Mouse (Mus musculus): ENCODE measurements around the gene Iqgap2. TPM values are rescaled to one million over a fixed set of nuclear protein-coding genes. Genes with fewer than 3 reads are reported as not detected.

Gene Iqgap2
- total RNA-seq, 1 experiment from 2014 or later = 33.4 TPM

DNA sequence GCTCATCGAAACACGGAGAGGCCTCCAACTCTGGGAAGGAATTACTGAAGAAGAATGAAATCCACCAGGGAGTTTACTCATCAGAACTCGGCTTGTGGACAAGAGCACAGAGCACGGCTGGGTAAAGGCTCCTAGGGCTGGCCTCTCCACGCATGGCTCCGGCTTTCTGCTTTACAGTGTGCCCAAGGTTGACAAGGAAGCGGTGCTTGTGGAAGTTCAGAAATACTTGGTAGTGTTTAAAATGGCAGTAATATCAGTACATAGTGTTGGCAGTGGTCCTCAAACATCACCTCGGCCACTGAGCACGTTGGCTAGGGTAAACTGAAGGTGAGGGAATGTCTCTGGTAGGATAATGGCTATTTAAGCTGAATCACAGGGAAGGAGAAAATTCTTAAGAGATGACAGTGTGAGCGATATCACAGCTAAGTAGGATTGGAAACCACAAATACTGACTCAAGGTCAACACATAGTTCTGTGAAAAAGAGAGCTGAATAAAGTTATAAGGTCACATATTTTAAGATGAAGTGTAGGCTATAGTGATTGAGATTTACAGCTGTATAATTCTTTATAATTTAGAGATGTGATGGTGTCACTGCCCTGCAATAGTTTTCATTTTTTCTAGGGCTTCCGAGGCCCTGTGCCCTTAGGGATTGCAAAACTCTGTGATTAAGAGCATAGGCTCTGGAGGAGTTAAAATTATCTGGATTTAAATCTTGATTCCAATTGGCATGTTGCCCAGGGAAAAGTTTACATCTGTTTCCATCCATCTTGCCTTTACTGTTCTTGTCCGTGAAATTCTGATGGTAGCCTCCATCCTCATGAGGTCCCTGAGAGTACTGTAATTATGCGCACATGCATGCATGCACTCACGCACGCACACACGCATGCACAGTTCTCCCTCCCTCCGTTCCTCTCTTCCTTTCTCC is 250.4 kb downstream of the Iqgap2 start:
- ATAC-seq (ENCODE audit: extremely low read depth, insufficient number of reproducible peaks, low FRiP score, poor library complexity, severe bottlenecking) = no peak

DNA sequence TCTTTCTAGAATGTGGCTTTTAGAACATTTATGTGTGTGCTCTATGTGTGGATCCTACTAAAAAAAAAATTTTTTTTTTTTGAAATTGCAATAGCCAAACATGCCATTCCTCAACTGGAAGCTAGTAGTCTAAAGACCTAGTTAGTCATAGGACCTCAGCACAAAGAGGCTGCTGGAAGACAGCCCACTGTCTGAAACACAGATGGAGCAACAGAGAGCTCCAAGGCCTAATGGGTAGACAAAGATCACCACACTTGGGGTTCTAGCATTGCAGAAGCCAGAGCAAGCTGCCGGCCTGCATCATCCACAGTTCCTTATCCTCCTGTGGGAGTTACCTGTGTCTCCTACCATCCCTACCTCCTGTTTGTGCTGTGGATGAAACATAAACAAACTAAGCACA is 251.3 kb downstream of the Iqgap2 start:
- ATAC-seq (ENCODE audit: extremely low read depth, insufficient number of reproducible peaks, low FRiP score, poor library complexity, severe bottlenecking) = no peak

DNA sequence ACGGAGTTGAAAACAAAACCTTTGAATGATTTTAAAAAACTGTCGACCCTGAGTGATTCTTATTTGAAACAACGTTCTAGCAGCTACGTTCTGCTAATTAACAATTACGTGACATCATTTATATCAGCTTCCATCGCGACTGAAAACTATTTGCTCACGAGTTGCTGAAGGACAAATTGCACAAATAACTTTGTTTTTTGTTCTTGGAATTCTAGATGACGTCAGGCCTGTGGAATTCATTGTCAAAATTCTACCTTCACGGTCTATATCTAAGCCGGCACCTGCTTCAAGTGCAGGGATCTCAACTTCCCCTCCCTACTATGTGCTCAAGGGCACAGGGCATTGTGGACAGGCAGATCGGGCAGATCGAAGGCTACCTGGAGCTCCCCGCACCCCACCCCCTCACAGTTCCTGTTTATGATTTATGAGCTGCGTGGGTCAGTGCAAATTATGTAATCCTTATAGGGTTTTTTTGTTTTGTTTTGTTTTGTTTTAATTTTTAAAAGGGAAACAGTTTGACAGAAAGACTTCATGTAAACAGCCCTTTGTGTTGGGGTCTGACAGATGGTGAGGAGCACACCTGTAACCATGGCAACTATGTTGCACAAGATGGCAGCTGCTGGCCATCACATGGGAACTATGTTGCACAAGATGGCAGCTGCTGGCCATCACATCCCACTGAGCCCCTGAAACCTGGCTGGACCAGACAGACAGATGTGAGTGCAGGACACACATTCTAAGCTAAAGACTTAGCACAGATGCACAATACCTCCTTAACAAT is 252.2 kb downstream of the Iqgap2 start:
- ATAC-seq (ENCODE audit: extremely low read depth, insufficient number of reproducible peaks, low FRiP score, poor library complexity, severe bottlenecking) = no peak

DNA sequence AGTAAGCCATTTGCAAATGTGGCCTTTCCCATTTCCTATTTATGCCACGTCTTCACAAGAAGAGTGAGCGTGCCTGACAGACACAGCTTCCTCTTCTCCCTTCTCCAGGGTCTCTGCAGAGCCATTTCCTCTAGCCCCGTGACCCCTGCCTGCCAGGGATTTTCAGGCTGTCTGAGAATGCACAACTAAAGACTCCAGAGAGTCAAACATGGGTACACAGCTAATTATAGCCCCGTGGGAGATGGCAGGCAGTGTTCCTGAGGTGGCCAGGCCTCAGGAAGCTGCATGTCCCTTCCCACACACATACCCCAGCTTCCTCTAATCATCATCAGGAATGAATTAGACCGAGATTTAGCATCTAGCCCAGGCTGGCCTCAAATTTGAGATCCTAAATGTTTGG is 252.8 kb downstream of the Iqgap2 start:
- ATAC-seq (ENCODE audit: extremely low read depth, insufficient number of reproducible peaks, low FRiP score, poor library complexity, severe bottlenecking) = no peak

DNA sequence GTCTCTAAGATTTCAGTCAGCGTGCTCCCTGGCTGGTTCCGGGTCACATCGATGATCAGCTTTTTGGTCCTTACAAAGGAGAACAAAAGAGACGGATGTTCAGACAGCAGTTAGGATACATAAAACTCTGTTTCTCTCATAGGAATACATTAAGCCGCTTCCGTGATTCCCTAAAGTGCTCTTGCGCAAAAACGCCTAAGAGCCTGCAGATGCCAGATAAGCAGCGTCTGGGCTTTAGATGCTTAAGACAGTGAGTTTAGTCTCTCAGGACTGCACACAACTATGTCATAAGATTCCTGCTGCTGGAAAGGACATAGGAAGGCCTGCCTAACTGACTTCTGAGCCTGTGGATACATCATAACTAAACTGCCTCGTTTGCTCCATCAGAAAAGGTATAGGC is 254.0 kb downstream of the Iqgap2 start:
- no peak for ATAC-seq (ENCODE audit: extremely low read depth, insufficient number of reproducible peaks, low FRiP score, poor library complexity, severe bottlenecking)

DNA sequence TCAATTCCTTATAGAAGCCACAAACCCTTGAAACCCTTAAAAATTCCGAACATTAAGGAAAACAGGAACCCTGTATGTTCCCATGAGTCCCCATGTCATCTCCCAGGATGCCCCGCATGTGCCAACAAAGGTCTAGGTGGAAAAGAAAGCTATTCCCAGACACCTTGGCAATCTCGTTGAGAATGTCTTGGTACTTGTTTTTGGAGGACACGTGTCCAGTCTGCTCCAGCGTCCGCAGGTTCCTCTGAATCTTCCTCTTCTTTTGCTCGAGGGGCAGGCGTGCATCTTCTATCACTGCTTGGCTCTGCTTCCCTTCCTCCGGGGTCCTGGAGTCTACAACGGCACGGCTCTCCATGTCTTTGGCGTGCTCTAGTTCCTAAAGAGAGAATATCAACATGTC is 256.4 kb downstream of the Iqgap2 start:
- no peak for ATAC-seq (ENCODE audit: extremely low read depth, insufficient number of reproducible peaks, low FRiP score, poor library complexity, severe bottlenecking)

DNA sequence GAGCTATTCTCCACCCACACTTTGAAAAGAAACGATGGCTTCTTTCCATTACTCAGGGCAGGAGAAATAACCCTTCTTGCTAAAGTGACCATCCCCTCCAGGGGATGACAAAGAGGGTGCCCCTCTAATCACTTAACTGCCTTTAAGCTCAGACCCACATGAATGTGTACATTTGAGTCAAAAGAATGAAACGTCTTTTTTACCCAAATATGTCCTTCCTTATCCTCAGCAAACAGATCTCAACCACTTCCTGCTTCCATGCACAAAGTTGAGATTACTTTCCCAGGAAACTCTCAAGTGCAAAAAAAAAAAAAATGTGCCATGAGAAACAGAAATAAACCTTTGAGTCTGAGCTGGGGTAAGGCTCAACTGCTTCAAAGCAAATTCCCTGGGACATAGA is 257.3 kb downstream of the Iqgap2 start:
- no peak for ATAC-seq (ENCODE audit: extremely low read depth, insufficient number of reproducible peaks, low FRiP score, poor library complexity, severe bottlenecking)

DNA sequence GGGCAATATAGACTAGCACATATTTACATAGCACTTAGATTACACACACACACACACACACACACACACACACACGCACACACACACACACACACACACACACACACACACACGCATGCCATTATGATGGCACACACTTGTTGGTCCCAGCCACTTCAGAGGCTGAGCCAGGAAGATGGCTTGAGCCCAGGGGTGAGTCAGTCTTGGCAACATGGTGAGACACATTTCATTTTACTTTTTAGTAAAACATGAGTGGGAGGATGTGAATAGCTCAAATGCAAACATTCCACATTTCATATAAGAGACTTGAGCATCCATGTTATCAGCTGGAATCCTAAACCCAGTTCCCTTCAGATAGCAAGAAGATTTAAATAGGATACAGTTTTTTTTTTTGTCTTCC is 258.3 kb downstream of the Iqgap2 start:
- ATAC-seq (ENCODE audit: extremely low read depth, insufficient number of reproducible peaks, low FRiP score, poor library complexity, severe bottlenecking) = no peak

DNA sequence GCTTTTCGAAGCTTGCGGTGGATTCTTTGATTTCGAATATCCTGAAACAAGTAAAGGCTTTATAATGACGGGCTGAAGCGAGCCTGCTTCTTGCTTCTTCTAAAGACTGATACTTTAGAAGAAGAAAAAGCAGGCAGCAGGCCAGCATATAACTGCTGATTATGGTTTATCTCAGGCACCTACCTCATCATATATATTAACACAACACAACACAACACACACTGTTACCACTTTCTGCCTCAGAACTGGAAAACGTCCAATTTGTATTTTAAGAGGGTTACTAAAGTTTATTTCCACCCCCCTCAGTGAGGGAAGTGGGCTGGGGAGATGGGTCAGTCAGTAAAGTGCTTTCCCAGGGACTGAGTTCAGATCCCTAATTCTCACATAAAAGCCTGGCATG is 259.6 kb downstream of the Iqgap2 start:
- no peak for ATAC-seq (ENCODE audit: extremely low read depth, insufficient number of reproducible peaks, low FRiP score, poor library complexity, severe bottlenecking)

DNA sequence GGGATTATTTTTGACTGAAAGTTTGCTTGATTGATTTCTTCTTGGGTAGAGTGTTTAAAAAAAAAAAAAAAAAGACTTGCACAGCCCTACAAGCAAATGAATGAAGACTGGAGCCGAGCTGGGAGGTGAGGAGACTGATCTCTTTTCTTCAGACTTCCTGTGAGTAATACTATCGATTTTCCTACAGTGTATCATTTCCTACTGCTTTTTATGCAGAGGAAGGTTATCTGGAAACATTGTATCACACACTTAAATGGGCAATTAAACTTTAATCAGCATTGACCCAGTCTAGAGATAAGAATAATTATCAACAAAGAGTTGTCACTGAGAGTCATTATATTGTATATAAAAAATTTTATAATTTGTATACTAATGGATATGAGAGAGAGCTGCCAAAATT is 261.0 kb downstream of the Iqgap2 start:
- no peak for ATAC-seq (ENCODE audit: extremely low read depth, insufficient number of reproducible peaks, low FRiP score, poor library complexity, severe bottlenecking)

DNA sequence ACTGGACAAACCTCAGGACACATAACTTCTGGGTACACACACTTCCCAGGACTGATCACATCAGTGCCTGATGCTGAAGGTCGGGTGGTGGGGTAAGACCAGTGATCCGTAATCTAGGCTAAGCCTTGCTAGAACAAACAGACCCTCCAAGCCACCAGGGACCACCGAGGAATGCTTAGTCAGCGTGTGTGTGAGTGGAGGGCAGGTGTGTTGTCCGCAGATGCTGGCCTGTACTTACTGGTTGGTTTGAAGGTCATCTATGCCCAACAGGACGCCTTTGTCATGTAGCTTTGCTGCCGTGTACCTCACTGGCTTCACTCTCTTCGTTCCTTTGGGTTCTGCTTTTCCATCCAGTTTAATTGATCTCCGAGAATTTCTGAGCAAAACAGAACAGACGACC is 262.0 kb downstream of the Iqgap2 start:
- no peak for ATAC-seq (ENCODE audit: extremely low read depth, insufficient number of reproducible peaks, low FRiP score, poor library complexity, severe bottlenecking)

DNA sequence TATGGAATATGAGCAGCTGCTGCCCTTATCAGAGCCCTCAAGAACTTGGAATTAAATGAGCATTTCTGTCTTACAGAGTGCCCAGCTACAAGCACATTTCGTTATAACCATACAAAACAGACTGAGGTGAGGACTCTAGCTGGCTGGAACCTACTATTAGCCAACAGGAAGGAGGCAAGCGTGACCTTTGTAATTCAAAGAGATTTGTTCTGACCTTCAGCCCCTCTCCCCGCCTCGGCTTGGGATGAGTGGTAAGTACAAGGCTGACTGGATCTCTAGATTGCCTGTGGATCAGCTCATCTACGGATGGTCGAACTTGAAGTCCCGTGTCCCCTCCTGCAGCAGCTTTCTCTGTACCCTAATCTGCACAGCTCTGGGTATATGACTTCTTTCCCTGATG is 265.0 kb downstream of the Iqgap2 start:
- no peak for ATAC-seq (ENCODE audit: extremely low read depth, insufficient number of reproducible peaks, low FRiP score, poor library complexity, severe bottlenecking)

DNA sequence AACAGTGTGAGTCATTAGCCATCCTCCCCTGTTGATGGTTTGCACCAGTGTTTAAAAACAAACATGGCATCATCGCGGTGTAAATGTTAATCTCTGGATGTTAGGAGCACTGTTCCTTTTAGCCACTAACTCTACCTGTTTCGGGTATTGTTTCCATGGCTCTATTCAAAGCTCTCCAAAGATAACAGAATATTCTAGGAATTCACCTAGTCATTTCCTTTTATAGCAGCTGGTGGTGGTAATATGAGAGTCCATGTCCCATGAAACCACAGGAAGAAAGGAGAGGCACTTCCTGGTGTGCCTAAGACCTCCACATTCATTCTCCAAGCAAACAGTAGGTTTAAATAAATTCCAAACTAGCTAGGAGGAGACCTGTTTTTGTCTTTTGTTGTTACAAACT is 268.7 kb downstream of the Iqgap2 start:
- no peak for ATAC-seq (ENCODE audit: extremely low read depth, insufficient number of reproducible peaks, low FRiP score, poor library complexity, severe bottlenecking)

DNA sequence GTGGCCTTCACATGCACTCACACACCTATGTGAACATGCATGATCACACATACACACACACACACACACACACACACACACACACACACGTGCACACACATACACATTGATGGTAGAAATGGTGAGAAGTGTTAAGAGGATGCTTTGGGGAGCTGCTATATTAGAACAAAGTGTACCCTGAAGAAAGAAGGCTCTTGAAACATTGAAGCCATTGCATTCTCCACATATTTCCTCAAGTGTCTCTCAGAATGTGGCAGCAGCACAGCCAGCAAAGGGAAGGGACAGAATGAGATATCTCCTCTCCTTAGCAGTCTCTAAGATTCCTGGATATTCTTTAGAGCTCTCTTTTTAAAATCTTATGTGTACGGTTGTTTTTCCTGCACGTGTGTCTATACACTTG is 270.2 kb downstream of the Iqgap2 start:
- ATAC-seq (ENCODE audit: extremely low read depth, insufficient number of reproducible peaks, low FRiP score, poor library complexity, severe bottlenecking) = no peak

DNA sequence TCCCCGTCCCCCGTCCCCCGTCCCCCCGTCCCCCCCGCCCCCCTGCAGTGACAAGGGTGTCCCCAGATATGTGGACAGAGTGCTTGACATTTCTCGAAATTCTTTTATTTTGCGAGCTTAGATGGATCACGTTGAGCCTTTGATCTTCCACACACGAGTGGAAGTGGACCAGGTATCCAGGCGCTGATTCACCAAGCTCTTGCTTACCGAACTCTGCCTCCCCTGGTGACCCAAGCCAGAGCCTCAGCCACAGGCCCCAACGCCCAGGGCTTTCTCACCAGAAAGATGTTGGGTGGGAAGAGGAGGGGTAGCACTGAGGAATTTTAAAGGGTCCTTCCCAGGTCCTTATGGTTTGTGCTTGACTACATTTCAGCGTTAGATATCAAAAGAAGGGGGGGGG is 272.9 kb downstream of the Iqgap2 start:
- no peak for ATAC-seq (ENCODE audit: extremely low read depth, insufficient number of reproducible peaks, low FRiP score, poor library complexity, severe bottlenecking)

DNA sequence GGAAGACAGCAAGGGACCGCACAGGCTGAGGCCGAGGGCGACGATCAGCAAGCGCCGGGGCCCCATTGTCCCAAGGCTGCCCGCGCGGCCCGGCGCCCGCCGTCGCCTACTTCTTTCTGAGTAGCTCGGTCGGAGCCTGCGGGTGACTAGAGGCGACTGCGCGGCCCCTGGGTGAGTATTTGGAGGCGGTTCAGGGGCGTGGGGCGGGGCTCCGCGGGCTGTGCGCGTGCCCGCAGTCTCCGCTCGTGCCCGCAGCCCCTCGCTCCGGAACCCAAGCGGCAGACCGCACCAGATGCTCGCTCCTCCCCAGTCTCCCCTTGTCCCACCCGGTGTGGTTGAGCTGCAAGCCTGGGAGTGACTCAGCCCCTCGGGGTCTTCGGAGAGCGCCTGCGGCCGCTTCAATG is 273.4 kb downstream of the Iqgap2 start, which contains the start of gene F2r:
TSS of gene F2r (minus strand) at position 179 of the 404 bp plus-strand sequence.
- ATAC-seq (ENCODE audit: extremely low read depth, insufficient number of reproducible peaks, low FRiP score, poor library complexity, severe bottlenecking) = peak; percentile 48; the same call in 1 of the 2 replicates

DNA sequence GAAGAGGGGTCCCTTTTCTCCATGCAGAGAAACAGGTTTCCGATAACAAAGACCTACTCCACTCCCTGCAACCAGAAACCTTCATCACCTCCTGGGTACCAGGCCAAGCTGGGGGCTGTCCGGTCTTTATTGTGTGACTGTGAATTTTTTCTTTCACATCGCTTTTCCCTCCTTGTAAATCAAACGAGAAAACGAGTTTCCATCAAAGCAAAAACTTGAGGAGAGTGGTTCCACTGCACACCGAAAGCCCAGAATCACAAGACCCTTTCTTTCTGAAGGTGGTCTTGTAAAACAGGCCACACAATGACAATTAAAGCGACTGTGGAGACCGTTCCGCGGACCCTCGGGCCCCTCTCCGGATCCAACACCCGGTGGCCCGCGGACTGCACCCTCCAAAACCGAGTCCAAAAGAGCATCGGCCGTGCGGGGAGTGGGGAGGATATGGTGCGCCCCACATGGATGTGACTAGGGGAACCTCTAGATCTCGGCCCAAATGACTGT is 274.0 kb downstream of the Iqgap2 start:
- no peak for ATAC-seq (ENCODE audit: extremely low read depth, insufficient number of reproducible peaks, low FRiP score, poor library complexity, severe bottlenecking)

DNA sequence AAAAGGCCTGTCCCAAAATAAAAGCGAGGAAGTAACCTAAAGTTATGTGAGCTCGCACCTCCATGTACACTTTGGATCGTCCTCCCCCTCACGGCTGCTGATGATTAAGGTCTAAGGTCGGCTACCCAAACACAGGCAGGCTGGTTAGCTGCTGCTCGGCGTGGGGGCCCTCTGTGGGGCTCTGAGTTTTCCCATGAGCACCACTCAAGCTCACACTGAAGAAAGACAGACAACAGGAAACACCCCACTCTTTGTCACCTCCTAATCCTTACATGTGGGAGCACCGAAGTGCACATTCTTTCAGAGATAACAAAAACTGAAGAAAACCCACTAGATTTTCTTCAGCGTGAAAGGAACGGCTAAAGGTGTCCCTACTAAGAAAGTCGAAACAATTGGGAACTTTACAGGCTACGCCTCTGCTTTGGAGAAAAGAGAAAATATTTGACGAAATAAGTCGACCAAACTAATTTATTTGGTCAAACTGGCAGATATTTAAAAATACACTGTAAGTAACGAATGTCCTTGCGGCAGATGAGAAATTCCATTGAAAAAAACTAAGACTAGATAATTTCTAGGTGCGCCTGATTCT is 274.5 kb downstream of the Iqgap2 start:
- ATAC-seq (ENCODE audit: extremely low read depth, insufficient number of reproducible peaks, low FRiP score, poor library complexity, severe bottlenecking) = no peak

DNA sequence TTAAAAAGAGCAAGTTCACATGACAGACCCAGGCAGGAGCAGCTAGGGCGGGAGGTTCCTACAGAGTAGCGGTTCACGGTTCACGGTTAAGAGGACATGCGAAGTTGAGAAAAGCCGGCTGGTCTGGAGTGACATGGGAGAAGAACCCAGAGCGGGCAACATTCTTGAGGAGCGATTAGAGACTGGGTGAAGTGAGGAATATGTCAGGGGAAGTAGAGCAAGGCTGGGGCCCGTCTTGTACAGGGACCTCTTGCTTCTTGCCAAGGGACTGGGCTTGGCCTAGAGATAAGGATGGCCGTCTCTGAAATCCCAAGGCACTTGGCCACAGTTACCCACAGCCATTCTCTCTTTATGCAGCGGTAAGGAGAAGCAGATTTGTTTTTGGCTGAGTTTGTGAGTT is 275.2 kb downstream of the Iqgap2 start:
- no peak for ATAC-seq (ENCODE audit: extremely low read depth, insufficient number of reproducible peaks, low FRiP score, poor library complexity, severe bottlenecking)

DNA sequence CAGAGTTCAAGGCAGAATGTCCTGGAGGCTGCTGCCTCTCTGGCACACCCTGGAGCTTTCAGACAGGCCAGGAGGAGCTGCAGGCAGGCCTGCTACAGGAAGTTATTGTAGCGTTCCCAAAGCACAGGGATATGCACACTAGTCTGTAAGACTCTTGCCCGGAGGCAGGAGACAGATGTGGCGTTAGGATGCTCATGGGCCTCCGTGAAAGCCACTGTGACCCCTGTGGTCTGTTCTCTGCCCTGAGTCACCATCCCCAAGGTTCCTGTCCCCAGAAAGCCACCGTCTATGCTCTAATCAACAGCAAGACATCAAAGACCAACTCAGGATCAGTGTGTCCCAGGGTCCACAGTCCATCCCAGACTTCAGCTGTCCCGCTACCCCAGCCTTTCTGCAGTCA is 277.0 kb downstream of the Iqgap2 start:
- ATAC-seq (ENCODE audit: extremely low read depth, insufficient number of reproducible peaks, low FRiP score, poor library complexity, severe bottlenecking) = no peak
